Mouse (Mus musculus): ENCODE data around the gene Mapk8ip1.

GRCm38 (mm10) chr2:92364086-92364485 is 37.0 kb downstream of the Mapk8ip1 start:
- TF ChIP-seq FLI1 (IDR thresholded peaks at IDR 0.05; ENCODE audit: low read length) (no peak), GATA1 (IDR thresholded peaks at IDR 0.05; ENCODE audit: borderline replicate concordance, low read length) (no peak)
